Mouse (Mus musculus) CH12.LX (cell line): ENCODE results near the gene Numa1.
"Not testable (repeated sequence)": the region's sequence is repeated elsewhere in the genome, so short reads cannot be mapped to it uniquely, and the experiment has no call there.

ENCODE experiments used
- JUN ChIP-seq: IDR thresholded peaks from 2 replicates; pipeline ENCODE4 v1.6.1; 2011; ENCODE audit warnings: low read depth, mild to moderate bottlenecking, low read length, improper control_type of control experiment, moderate library complexity; ENCODE audit not compliant: insufficient read depth
- RCOR1 ChIP-seq: conservative IDR thresholded peaks from 2 replicates; pipeline ENCODE4 v1.6.1; 2012; ENCODE audit warnings: low read depth, mild to moderate bottlenecking, inconsistent platforms, low read length, improper control_type of control experiment

DNA sequence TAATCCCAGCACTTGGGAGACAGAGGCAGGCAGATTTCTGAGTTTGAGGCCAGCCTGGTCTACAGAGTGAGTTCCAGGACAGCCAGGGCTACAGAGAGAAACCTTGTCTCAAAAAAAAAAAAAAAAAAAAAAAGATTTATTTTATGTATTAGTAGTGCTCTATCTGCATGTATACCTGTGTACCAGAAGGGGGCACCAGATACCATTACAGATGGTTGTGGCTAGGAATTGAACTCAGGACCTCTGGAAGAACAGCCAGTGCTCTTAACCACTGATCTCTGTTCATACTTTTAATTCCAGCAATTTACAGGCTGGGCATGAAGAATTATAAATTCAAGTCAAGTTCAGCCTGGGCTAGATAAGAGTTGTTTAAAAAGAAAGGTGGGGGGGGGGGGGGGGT is 114.6 kb downstream of the Numa1 start:
- TF ChIP-seq RCOR1, JUN: not testable (repeated sequence)
